Mouse (Mus musculus): ENCODE results near the gene Mrps17.

Gene Mrps17

DNA sequence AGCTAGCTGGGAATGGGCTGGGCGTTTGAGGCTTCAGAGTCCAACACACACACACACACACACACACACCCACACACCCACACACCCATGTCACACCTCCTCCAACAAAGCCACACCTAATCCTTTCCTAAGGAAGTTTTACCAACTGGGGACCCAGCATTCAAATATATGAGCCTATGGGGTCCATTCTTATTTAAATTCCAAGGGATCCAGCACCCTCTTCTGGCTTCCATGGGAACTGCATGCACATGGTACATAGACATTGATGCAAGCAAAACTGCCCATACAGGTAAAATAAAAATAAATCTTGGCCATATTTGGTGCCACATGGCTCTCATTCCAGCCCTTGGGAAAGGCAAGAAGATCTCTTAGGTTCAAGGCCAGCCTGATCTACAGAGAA is 25.7 kb downstream of the Mrps17 start:
- in situ Hi-C loops (cut with MseI, MboI): no loop called here

DNA sequence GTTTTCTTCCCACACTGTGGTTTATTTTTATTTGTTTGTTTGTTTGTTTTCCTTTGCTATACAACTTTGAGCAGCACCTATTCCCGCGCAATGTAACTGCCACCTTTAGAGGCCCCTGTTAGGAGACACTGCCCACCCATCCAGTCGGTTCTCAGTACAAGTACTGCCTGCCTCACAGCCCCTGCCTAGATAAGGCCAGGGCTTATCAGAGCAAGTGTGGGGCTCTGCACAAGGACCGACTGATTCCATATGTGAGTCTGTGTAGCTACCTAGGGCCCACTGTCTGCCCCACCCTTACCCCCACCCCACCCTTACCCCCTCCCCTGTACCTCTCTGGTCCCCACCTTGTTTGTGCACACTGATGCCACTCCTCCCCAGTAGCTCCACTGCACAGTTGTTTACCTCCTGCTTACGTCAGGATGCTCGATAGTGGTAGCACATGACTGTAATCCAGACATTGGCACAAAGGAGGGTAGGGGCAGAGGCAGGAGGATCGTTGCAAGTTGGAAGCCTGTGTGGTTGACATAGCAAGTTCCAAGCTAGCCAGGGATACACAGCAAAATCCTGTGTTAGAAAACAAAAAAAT is 27.7 kb downstream of the Mrps17 start:
- in situ Hi-C loops (cut with MseI, MboI): no loop called here

DNA sequence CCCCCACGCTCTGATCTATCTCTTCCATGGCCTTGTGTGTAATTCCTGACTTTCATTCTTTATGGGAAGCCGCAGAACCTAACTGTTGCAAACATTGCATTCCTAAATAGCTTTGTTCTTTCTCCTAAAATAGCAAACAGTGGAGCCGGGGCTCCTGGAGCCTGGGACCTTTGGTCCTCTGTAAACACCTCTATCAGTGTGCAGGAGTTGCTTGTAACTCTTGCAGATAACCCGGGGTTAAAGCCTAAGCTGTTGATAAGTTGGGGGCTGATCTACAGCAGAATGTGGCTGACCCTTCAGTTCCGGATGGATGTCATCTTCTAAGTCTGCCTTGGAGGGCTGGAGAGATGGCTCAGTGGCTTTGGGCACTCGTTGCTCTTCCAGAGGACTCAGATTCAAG is 28.8 kb downstream of the Mrps17 start:
- in situ Hi-C loops (cut with MseI, MboI): no loop called here

DNA sequence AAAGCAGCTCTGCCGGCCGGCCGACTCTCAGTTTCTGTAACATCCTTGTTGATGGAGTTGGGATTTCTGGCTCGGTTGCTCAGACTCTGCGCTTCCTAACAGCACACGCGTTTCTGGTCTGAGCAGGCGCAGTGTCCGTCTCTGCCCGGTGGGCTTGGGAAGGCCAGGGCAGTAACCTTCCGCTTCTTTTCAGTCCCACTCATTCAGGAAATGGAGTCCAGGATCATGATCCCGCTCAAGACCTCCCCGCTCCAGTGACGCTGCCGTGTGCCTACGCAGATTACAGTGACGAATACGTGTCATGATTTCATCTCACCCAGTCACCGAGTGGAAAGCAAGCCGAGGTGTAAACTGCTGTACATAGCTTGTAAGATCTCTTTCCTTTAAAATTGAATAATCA is 41.6 kb downstream of the Mrps17 start:
- in situ Hi-C loops (cut with MseI, MboI): no loop called here

DNA sequence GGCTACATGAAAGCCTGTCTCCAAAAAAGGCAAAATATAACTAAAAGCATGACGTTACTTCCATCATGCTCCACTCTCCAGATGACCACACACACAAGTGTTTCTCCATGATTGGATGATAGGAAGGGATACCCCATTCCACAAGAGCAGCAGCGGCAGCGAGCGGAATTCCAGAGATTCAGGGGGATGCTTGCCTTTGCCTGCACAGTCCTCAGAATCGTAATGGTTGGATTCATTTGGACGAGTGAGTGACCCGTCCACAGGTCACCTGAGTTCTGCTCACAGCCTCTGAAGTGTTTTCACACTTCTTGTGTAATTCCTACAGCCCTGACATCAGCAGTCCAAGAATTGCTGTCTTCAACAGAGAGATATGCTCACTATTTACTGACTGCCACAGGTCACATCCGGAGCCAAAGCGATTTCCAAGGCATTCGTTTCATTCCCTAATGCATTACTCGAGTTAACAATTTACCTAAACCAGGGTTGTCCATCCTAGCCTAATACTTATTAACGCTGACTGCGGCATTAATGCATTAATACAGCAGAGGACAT is 44.7 kb downstream of the Mrps17 start:
- in situ Hi-C loops (cut with MseI, MboI): no loop called here

DNA sequence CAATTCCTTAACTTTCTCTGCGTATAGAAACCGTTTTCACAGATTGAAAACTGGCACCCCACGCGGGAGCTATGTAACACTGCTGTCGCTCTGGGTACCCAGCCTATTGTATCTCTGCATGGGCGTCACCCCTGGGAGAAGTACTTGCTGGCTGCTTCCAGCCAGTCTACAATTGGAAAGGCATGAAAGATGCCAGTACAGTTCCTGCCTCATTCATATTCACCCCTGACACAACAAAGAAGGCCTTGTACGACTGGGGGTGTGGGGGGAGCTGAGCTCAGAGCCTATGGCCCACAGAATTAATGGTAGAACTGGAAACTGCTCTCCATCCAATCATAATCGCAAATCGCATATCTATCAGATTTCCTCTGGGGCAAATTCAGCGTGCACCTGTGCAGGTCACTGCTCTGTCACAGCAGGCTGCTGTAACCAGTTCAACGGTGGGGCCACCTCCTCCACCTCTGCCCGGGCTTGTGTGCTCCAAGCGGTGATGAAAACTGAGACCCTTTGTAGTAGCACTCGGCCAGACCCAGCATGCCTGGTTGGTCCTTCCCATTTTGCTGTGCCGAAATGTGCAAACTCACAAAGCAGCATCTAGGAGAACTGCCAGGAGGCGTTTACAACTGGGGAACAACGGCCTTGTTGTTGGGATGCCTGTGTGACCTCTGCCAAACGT is 46.7 kb downstream of the Mrps17 start:
- in situ Hi-C loops (cut with MseI, MboI): no loop called here

DNA sequence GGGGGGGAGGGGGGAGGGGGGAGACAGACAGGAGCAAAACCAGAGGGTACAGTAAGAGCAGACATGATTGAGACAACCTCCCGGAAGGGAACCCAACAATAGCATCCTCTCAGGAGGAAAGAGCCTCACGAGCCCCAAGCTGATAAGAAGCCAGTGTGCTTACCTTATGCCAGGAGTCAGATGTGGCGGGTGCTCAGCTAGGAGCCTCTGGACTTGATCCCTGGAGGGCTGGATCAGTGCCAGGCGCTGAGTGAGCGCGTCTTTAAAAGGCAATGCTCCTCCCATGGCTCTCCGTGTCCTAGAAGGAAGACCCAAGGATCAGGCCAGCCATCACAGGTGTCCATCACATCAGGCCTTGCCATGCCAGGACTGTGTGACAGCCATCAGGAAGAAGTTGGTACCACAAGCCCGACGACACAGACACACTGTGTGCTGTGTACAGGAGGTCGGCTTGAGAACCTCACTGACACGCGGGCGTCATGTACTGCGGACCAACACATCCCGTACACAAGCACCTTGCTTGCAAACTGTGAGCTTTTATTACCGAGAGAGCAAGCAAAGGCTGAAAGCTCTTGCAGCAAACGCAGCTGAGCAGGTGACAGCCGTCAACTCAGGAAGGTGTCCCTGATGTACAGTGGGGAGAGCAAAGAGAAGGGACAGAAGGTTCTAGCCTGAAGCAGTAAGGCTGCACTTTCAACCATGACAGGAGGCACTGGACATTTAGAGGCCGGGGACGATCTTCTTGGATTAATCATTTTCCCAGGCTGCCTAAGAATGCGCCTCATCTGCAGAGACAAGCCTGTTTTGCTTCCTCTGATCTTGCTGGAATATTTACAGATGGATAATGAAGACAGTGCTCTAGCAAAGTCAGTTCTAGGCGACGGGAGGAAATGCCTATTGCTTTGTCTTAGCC is 55.4 kb downstream of the Mrps17 start:
- in situ Hi-C loops (cut with MseI, MboI): no loop called here
